Mouse (Mus musculus): ENCODE measurements at regions not wholly inside any gene's neighbourhood (a gene's known extent, or its start where the extent isn't known, plus 50 kb on each side); places are given as distances from the start of the nearest gene placed in this dataset.

GRCm38 (mm10) chr1:78015999-78016398, 180.9 kb downstream of the Pax3 start:
- TF ChIP-seq CTCF (IDR thresholded peaks at IDR 0.05; ENCODE audit: low read depth) (no peak), EP300 (IDR thresholded peaks at IDR 0.05; ENCODE audit: low read depth) (no peak)

Data from liver, embryonic 14.5 days (tissue).